Mouse (Mus musculus): ENCODE measurements at regions not wholly inside any gene's neighbourhood (a gene's known extent, or its start where the extent isn't known, plus 50 kb on each side); places are given as distances from the start of the nearest gene placed in this dataset.
A peak's percentile ranks its signal among the peaks of the same experiment; 100 is the strongest.
"Not testable (repeated sequence)": the region's sequence is repeated elsewhere in the genome, so short reads cannot be mapped to it uniquely, and the experiment has no call there.

DNA sequence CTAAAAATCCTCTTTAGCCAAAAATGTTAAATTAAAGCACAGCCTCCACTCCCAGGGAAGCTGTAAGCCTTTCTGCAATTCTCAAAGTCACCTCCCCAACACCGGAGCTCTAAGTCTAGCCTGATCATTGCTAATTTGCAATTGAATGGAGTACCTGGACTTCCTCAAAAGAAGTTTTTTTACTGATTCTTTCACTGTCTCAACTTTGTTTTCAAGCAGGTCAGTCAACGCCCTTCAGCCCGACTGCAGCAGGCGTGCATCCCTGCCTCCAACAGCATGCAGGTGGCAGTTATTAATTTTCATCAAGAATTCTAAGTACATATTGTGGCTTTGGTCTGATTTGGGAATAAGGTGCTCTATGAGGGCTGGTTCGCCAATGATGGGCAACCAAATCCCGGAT is 589.0 kb upstream of the Cadm2 start:
- 83% methylated on average over 6 of the region's 6 CpGs for WGBS
- H3K9ac ChIP-seq (replicated peaks; ENCODE audit: low read length); H3K36me3 ChIP-seq (ENCODE audit: control insufficient read depth, insufficient read depth, low read length); H3K9me3 ChIP-seq (ENCODE audit: control insufficient read depth, low read length); H3K27ac ChIP-seq (replicated peaks; ENCODE audit: low read depth, low read length); H3K4me2 ChIP-seq (ENCODE audit: low read length); H3K4me1 ChIP-seq (ENCODE audit: control insufficient read depth, insufficient read depth, low read length); H3K4me3 ChIP-seq (replicated peaks; ENCODE audit: low read depth, low read length); ATAC-seq (ENCODE audit: low FRiP score, low TSS enrichment); DNase-seq; H3K27me3 ChIP-seq (ENCODE audit: control insufficient read depth, insufficient read depth, low read length): not testable (repeated sequence)

- not testable (repeated sequence) for H3K4me1 ChIP-seq (ENCODE audit: control insufficient read depth, insufficient read depth, low read length); H3K9ac ChIP-seq (replicated peaks; ENCODE audit: low read length); DNase-seq; H3K36me3 ChIP-seq (ENCODE audit: control insufficient read depth, insufficient read depth, low read length); H3K27ac ChIP-seq (replicated peaks; ENCODE audit: low read depth, low read length); H3K4me3 ChIP-seq (replicated peaks; ENCODE audit: low read depth, low read length); H3K27me3 ChIP-seq (ENCODE audit: control insufficient read depth, insufficient read depth, low read length); H3K4me2 ChIP-seq (ENCODE audit: low read length); H3K9me3 ChIP-seq (ENCODE audit: control insufficient read depth, low read length); ATAC-seq (ENCODE audit: low FRiP score, low TSS enrichment)
- WGBS = 96% methylated on average over 4 of the region's 4 CpGs
Observed at GRCm38 (mm10) chr16:68204908-68205307, 584.2 kb upstream of the Cadm2 start.

DNA sequence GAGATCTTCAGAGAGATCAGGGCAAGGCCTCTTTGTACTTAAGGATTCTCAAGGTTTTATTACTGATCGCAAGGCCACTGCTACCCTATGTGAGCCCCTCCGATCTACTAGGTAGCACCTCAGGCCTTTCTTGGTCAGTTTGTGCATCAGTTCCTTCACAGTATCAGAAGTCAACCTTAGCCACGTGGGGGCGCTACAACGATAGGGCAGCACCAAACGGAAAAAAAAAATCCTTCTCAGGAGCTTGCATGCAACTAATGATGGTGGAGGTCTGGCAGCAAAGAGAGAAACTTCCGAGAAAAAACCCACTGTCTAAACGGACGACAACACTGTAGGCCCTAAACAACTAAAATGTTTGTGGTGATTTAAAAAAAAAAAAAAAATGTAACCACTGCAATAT is 543.9 kb upstream of the Cadm2 start:
- Histone ChIP-seq H3K9ac (replicated peaks; ENCODE audit: low read length) (no peak overlapping the region), H3K27ac (replicated peaks; ENCODE audit: low read depth, low read length) (no peak overlapping the region), H3K9me3 (ENCODE audit: control insufficient read depth, low read length) (no peaks in the 10 kb centered on the region), H3K27me3 (ENCODE audit: control insufficient read depth, insufficient read depth, low read length) (no peaks in the 10 kb centered on the region), H3K4me3 (replicated peaks; ENCODE audit: low read depth, low read length) (no peak overlapping the region), H3K36me3 (ENCODE audit: control insufficient read depth, insufficient read depth, low read length) (no peaks in the 10 kb centered on the region), H3K4me2 (ENCODE audit: low read length) (no peak overlapping the region), H3K4me1 (ENCODE audit: control insufficient read depth, insufficient read depth, low read length) (no peaks in the 10 kb centered on the region)
- WGBS = 47% methylated on average over 9 of the region's 9 CpGs
- DNase-seq (peak; percentile 2), ATAC-seq (ENCODE audit: low FRiP score, low TSS enrichment) (no peak)

DNA sequence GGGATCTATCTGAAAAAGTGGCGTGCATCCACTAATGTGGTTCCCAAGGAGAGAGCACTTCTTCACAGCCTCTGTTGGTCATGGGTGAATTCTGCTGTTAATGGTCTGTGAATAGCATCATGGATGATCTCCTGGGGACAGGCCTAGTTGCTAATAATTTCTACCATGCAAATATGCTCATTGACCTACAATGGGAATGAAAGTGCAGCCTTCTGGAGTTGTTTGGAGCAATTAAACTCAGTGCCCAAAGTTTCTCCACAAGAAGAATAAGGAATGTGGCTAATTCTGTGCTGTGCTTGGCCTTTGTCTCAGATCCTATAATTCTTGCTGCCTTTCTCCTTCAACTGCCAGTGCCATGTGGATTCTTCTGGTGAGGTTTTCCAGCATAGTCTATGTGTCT is 532.8 kb upstream of the Cadm2 start:
- H3K4me3 ChIP-seq (replicated peaks; ENCODE audit: low read depth, low read length) = no peak overlapping the region
- H3K36me3 ChIP-seq (ENCODE audit: control insufficient read depth, insufficient read depth, low read length) = no peaks in the 10 kb centered on the region
- no peak overlapping the region for H3K4me2 ChIP-seq (ENCODE audit: low read length)
- no peaks in the 10 kb centered on the region for H3K9me3 ChIP-seq (ENCODE audit: control insufficient read depth, low read length)
- H3K9ac ChIP-seq (replicated peaks; ENCODE audit: low read length) = no peak overlapping the region
- 84% methylated on average over 1 of the region's 1 CpGs for WGBS
- no peak for ATAC-seq (ENCODE audit: low FRiP score, low TSS enrichment)
- no peak for DNase-seq
- H3K27me3 ChIP-seq (ENCODE audit: control insufficient read depth, insufficient read depth, low read length) = no peaks in the 10 kb centered on the region
- no peaks in the 10 kb centered on the region for H3K4me1 ChIP-seq (ENCODE audit: control insufficient read depth, insufficient read depth, low read length)
- H3K27ac ChIP-seq (replicated peaks; ENCODE audit: low read depth, low read length) = no peak overlapping the region
